Mouse (Mus musculus): Measurements from ENCODE around the gene Gsdmc4. TPM values are rescaled to one million over a fixed set of nuclear protein-coding genes. Genes with fewer than 3 reads are reported as not detected.
"Not testable (repeated sequence)": the region's sequence is repeated elsewhere in the genome, so short reads cannot be mapped to it uniquely, and the experiment has no call there.

The Gsdmc4 gene
- 0.28 and 0.52 TPM in 2 replicates for polyA plus RNA-seq (2015; fragmentation: Nextera tagmentation; extraction: Ambion mirVana)

DNA sequence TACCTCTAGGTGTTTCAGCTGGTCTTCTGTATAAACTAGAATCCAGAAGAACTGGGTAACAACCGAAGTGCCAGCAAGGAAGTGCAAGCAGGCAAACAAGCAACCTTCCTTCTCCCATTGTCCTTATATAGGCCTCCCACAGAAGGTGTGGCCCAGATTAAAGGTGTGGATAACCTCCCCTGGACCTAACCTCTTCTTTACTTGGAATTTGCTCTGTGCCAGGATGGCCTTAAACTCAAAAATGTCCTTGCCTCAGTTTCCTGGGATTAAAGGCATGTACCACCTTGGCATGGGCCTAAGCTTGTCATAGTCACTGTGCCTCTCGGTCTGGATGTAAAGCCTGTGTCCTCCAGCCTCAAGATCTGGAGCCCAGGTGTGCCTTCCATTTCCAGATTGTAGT lies at the start of gene Gsdmc4:
TSS of gene Gsdmc4 (minus strand) at position 101 of the 400 bp plus-strand sequence.
- not testable (repeated sequence) for H3K9me3 ChIP-seq; H3K4me1 ChIP-seq (replicated peaks); H3K4me3 ChIP-seq (replicated peaks); H3K27ac ChIP-seq; H3K36me3 ChIP-seq; H3K9ac ChIP-seq; H3K4me2 ChIP-seq (replicated peaks); ATAC-seq; H3K27me3 ChIP-seq (replicated peaks)
- 81% methylated on average over 2 of the region's 2 CpGs for WGBS

DNA sequence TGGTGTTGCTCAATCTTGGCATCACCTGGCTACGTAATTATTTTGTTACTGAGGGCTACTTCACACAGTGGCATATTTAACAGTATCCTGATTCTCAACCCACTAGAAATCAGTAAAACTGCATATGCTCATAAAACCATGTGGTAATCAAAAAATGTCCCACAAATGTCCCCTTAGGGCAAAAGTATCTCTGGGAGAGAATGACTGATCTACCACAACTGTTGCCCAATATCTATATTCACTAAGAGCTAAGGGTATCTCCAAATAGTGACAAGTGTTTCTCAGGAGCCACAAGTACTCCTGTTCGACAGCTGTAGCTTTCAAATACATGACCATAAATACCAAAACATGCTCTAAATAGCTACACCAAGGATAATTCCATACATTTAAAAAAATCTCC lies 48.4 kb upstream of the Gsdmc4 start:
- ATAC-seq = no peak
- Histone ChIP-seq H3K4me1 (replicated peaks) (no peaks in the 10 kb centered on the region), H3K36me3 (no peaks in the 10 kb centered on the region), H3K9ac (no peak overlapping the region), H3K4me3 (replicated peaks) (no peak overlapping the region), H3K27me3 (replicated peaks) (no peaks in the 10 kb centered on the region), H3K9me3 (no peaks in the 10 kb centered on the region), H3K27ac (no peak overlapping the region), H3K4me2 (replicated peaks) (no peak overlapping the region)
- 95% methylated on average over 2 of the region's 2 CpGs for WGBS

DNA sequence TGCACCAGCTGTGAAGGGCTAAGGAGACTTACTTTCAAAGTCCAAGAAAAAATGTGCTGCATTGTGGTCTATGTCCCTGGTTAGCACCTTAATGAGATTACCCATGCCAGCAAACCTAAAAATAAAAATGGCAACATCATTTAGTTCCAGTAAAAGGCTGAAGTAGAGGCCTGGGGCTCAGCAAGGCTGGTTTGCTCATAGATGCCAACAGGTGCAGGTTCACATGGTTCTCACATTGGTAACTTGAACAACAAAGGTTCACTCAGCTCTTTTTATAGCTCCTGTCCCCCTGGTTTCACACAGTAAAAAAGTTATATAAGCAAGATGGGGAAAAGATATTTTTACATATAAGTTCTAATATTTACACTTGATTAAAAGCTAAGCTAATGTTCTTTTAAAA lies 45.5 kb upstream of the Gsdmc4 start:
- ATAC-seq = no peak
- no peaks in the 10 kb centered on the region for H3K9me3 ChIP-seq

DNA sequence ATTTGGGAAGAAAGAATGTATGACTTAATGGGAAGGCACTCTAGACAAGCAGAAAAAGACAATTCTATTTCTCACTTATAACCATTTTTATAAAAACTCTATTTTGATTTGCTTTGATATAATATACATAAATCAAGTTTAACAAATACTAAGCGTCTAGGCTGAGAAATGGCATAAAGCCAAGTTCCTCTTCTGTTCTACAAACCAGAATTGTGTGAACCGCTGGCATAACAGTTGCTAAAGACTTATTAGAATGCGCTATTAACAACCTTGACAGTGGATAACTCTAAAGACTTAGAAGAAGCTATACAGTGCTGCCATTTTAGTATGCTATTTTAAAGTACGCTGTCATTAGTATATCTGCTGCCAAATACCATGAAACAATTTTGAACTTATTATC lies 41.2 kb upstream of the Gsdmc4 start:
- Histone ChIP-seq H3K9me3 (no peaks in the 10 kb centered on the region), H3K4me3 (replicated peaks) (no peak overlapping the region), H3K27ac (no peak overlapping the region), H3K36me3 (no peaks in the 10 kb centered on the region), H3K4me2 (replicated peaks) (no peak overlapping the region), H3K27me3 (replicated peaks) (no peaks in the 10 kb centered on the region), H3K9ac (no peak overlapping the region), H3K4me1 (replicated peaks) (no peaks in the 10 kb centered on the region)
- no peak for ATAC-seq
- WGBS = 66% methylated on average over 4 of the region's 4 CpGs

More for the DNA sequence above, 45.5 kb upstream of the Gsdmc4 start:
- no peaks in the 10 kb centered on the region for H3K27me3 ChIP-seq (replicated peaks)
- H3K9ac ChIP-seq = no peak overlapping the region
- H3K4me3 ChIP-seq (replicated peaks) = no peak overlapping the region
- H3K4me2 ChIP-seq (replicated peaks) = no peak overlapping the region
- no peak overlapping the region for H3K27ac ChIP-seq
- no peaks in the 10 kb centered on the region for H3K4me1 ChIP-seq (replicated peaks)
- H3K36me3 ChIP-seq = no peaks in the 10 kb centered on the region

DNA sequence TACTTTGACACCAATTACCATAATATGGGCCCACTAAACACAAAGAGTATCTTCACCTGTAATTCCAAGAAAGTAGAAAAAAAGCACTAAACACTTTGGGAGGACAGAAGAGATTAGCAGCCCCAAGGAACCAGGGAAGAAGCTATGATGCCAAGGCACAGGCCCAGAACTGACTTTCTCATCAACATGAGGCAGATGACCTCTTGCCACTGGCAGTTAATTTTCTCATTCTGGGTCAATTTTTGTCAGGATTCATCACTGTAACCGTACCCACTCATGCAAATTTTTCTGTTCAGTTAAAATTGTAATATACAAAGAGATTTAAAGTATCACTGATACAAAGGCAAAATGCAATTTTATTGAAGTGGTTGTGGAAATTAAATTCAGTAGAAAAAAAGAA lies 29.1 kb upstream of the Gsdmc4 start:
- H3K4me3 ChIP-seq (replicated peaks) = no peak overlapping the region
- no peaks in the 10 kb centered on the region for H3K9me3 ChIP-seq
- no peak overlapping the region for H3K9ac ChIP-seq
- no peak overlapping the region for H3K27ac ChIP-seq
- H3K4me1 ChIP-seq (replicated peaks) = no peaks in the 10 kb centered on the region
- no peak for ATAC-seq
- WGBS = 93% methylated on average over 1 of the region's 1 CpGs
- peaks cover 6% of the 10 kb centered on the region; the same call in 1 of the 2 replicates for H3K36me3 ChIP-seq
- no peak overlapping the region for H3K4me2 ChIP-seq (replicated peaks)
- no peaks in the 10 kb centered on the region for H3K27me3 ChIP-seq (replicated peaks)

DNA sequence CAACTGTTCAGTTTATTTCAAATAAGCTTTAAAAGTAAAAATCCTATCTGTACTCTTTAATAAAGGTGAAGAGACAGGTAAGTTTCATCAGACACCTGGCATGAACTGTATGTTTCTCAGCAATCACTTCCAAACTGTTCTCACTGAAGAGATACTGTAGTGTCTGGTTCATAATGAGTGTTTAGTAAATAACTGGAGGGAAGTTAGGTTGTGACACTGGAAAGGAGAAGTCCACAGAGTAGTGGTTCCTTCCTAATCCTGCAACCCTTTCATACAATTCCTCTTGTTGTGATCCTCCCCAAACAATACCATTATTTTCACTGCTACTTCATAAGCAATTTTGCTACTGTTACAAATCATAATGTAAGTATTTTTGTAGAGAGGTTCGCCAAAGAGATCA lies 20.6 kb upstream of the Gsdmc4 start:
- no peak for ATAC-seq
- H3K4me3 ChIP-seq (replicated peaks) = no peak overlapping the region
- peaks cover 9% of the 10 kb centered on the region for H3K36me3 ChIP-seq
- H3K27ac ChIP-seq = no peak overlapping the region
- no peaks in the 10 kb centered on the region for H3K4me1 ChIP-seq (replicated peaks)
- H3K9me3 ChIP-seq = no peaks in the 10 kb centered on the region
- H3K27me3 ChIP-seq (replicated peaks) = no peaks in the 10 kb centered on the region
- 92% methylated on average over 1 of the region's 1 CpGs for WGBS
- H3K4me2 ChIP-seq (replicated peaks) = no peak overlapping the region
- no peak overlapping the region for H3K9ac ChIP-seq

DNA sequence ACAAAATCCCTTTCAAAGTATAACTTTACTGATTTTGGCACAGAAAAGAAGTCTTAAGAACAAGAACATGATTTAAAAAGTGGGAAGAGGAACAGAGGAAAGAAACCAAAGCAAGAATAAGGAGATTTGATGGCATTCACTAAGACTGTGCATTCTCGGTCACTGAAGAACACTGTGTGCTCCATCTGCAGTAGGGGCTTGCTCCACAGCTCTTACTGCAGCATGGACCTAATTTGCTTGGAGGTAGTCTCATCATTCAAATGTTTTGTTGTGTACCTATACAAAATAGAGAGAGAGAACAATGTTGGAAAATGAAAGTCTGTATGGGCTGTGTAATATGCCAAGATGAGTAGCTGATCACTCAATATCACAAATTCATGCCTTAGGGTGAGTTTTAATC lies 19.3 kb upstream of the Gsdmc4 start:
- H3K4me3 ChIP-seq (replicated peaks) = no peak overlapping the region
- peaks cover 9% of the 10 kb centered on the region for H3K36me3 ChIP-seq
- no peak overlapping the region for H3K27ac ChIP-seq
- no peaks in the 10 kb centered on the region for H3K27me3 ChIP-seq (replicated peaks)
- no peak overlapping the region for H3K9ac ChIP-seq
- H3K4me1 ChIP-seq (replicated peaks) = no peaks in the 10 kb centered on the region
- H3K4me2 ChIP-seq (replicated peaks) = no peak overlapping the region
- H3K9me3 ChIP-seq = no peaks in the 10 kb centered on the region
- 82% methylated on average over 1 of the region's 1 CpGs for WGBS
- ATAC-seq = no peak

DNA sequence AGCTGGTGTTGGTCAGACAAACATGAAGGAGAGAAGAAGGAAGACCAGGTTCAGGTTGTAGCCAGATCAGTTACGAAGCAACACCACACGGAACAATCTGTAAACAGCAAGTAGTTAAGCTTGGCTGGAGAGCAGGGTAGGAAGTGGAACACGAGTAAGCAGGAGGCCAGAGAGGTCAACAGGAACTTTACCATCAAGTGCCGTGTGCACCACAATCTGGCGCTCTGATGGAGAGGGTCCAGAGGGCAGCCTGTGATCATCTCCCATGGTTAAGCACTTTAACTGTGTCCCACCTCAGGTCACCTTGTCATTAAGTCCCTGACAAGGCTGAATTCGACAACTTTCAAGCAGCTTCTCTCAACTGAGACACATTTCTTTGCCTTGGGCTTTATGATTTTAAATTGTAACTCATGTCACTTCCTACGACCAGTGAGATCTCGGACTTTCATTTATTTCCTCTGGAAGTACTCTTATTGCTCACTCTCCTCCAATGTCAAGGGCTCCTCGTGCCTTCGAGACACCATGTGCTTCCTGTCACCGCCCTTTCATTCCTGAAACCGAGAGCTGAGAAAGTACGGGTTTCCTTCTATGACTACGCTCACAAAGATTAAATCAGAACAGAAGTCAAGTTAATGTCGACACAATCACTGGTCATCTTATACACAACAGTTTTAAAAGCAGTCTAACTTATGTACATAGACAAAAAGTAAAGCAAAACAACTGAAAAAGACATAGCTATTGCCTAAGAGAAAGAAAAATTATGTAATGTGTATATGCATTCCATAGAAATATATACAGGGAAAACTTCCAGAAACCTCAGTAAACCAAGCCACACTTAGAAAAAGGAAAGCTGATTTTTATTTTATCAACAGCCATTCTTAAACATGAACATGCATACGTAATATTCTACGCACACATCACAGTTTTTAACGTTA lies 18.3 kb upstream of the Gsdmc4 start:
- no peak for ATAC-seq
- H3K36me3 ChIP-seq = peaks cover 4% of the 10 kb centered on the region

DNA sequence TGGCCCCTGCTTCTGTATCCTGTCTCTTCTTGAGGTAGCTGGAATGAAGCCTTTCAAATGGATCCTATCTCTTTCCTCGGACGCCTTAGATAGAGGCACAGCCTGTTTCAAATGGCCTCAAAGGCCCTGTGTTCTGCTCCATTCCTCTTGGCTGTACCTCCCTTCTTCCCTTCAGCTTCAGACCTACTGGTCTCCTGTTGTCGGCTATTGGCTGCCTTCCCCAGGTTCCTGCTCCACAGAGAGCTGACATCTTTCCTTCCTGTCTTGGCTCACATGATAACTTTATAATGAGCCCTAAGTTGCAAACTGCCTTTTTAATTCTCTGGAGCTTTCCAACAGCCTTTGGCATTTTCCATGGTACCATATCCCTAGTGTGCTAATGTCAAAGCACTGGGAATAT lies 14.1 kb upstream of the Gsdmc4 start:
- no peak overlapping the region for H3K4me3 ChIP-seq (replicated peaks)
- H3K4me2 ChIP-seq (replicated peaks) = no peak overlapping the region
- H3K9ac ChIP-seq = no peak overlapping the region
- WGBS = 96% methylated on average over 3 of the region's 3 CpGs
- H3K4me1 ChIP-seq (replicated peaks) = no peaks in the 10 kb centered on the region
- H3K9me3 ChIP-seq = no peaks in the 10 kb centered on the region
- no peak overlapping the region for H3K27ac ChIP-seq
- no peaks in the 10 kb centered on the region for H3K36me3 ChIP-seq
- no peak for ATAC-seq
- no peaks in the 10 kb centered on the region for H3K27me3 ChIP-seq (replicated peaks)

More for the DNA sequence above, 18.3 kb upstream of the Gsdmc4 start:
- H3K27me3 ChIP-seq (replicated peaks) = no peaks in the 10 kb centered on the region
- H3K4me3 ChIP-seq (replicated peaks) = no peak overlapping the region
- no peak overlapping the region for H3K27ac ChIP-seq
- H3K9ac ChIP-seq = no peak overlapping the region
- 79% methylated on average over 18 of the region's 18 CpGs for WGBS
- no peaks in the 10 kb centered on the region for H3K4me1 ChIP-seq (replicated peaks)
- no peak overlapping the region for H3K4me2 ChIP-seq (replicated peaks)
- H3K9me3 ChIP-seq = no peaks in the 10 kb centered on the region

DNA sequence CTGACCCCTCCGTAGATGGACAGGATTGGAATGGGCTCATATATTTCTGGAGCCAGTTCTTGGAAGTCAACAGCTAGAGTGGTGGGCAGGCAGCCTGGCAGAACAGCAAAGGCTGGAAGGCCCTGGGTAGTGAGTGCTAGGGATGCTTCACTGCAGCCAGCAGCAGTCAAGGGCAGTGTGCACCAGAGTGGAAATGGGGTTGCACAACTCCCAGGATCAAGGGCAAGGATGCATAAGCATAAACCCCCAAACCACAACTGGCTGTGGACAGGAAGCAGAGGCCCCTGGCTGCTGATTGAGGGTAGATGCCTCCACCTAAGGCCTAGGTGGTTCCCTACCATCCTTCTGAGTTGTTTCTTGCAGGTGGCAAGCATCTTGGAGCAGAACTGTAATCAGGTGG lies 12.4 kb upstream of the Gsdmc4 start:
- no peak for ATAC-seq
- Histone ChIP-seq H3K4me3 (replicated peaks) (no peak overlapping the region), H3K36me3 (no peaks in the 10 kb centered on the region), H3K27me3 (replicated peaks) (no peaks in the 10 kb centered on the region), H3K9ac (no peak overlapping the region), H3K27ac (no peak overlapping the region), H3K9me3 (no peaks in the 10 kb centered on the region), H3K4me2 (replicated peaks) (no peak overlapping the region), H3K4me1 (replicated peaks) (no peaks in the 10 kb centered on the region)
- 90% methylated on average over 1 of the region's 1 CpGs for WGBS

DNA sequence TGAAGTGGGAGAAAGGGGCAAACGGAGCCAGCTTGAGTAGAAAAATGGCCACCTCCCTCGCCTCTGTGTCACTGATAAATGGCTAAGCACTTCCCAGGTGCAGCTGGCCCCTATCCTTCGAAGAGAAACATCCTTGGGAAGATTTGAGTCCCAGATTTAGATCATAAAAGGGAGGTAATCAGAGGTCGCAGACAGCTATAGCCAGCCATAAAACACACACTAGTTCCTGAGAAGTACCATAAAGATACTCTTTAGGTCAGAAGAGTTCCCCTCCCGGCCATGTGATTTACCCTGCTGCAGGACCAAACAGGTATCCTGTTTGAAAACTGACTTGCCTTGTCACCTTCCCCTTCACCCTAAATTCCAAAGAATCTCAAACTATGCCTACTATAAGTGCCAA lies 9.5 kb upstream of the Gsdmc4 start:
- 11% methylated on average over 2 of the region's 5 CpGs for WGBS
- not testable (repeated sequence) for H3K9me3 ChIP-seq; H3K4me3 ChIP-seq (replicated peaks); H3K4me2 ChIP-seq (replicated peaks); H3K36me3 ChIP-seq; H3K27me3 ChIP-seq (replicated peaks); H3K27ac ChIP-seq; H3K4me1 ChIP-seq (replicated peaks); H3K9ac ChIP-seq
- ATAC-seq = peak; percentile 64

DNA sequence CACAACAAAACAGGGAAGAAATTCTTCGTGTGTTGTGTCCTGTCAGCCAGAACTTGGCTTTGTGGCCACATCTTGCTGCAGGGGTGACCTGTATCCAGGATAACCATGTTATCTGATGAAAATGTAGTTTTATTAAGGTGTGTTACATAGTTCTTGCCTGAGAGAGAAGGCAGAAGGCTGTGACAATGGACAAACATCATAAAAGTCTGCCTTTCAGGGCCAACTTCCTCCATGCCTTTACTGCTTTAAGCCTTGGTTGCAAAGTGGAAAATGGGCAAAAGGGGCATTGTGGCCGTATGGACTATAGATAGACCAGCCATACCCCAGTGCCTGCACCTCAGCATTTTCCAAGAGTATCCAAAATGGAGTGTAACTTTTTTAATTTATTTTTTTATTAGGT lies 7.6 kb upstream of the Gsdmc4 start:
- H3K4me3 ChIP-seq (replicated peaks); H3K36me3 ChIP-seq; H3K4me2 ChIP-seq (replicated peaks); H3K27me3 ChIP-seq (replicated peaks); H3K9me3 ChIP-seq; H3K4me1 ChIP-seq (replicated peaks); H3K9ac ChIP-seq; H3K27ac ChIP-seq: not testable (repeated sequence)
- peak; percentile 39 for ATAC-seq
- WGBS = 66% methylated on average over 2 of the region's 2 CpGs

DNA sequence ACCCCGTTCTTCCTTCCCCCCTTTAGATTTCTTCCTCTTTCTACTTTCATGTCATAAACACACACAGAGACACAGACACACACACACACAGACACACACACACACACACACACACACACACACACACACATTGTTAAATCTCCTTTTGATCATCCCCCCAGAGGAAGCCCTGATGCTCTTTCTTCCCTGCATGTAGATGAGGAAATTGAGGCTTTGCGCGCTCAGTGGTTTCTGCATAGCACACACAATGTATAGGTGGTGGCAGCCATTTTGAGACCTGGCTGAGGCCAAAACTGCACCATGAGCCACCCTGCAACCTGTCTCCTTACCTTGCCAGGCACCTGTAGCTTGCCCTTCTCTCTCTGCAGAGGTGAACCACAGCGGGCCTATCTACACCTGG lies 4.5 kb upstream of the Gsdmc4 start:
- not testable (repeated sequence) for H3K4me1 ChIP-seq (replicated peaks); H3K36me3 ChIP-seq; ATAC-seq; H3K9me3 ChIP-seq; H3K4me3 ChIP-seq (replicated peaks); H3K27ac ChIP-seq; H3K9ac ChIP-seq; H3K4me2 ChIP-seq (replicated peaks); H3K27me3 ChIP-seq (replicated peaks)
- WGBS = 86% methylated on average over 4 of the region's 4 CpGs

Data from intestine, embryonic 15.5 days (tissue).